Mouse (Mus musculus): Measurements from ENCODE around the gene Slc38a1. TPM values are rescaled to one million over a fixed set of nuclear protein-coding genes. Genes with fewer than 3 reads are reported as not detected.
A peak's percentile ranks its signal among the peaks of the same experiment; 100 is the strongest.

Slc38a1 gene
- polyA plus RNA-seq, 1 experiment = 141 TPM

DNA sequence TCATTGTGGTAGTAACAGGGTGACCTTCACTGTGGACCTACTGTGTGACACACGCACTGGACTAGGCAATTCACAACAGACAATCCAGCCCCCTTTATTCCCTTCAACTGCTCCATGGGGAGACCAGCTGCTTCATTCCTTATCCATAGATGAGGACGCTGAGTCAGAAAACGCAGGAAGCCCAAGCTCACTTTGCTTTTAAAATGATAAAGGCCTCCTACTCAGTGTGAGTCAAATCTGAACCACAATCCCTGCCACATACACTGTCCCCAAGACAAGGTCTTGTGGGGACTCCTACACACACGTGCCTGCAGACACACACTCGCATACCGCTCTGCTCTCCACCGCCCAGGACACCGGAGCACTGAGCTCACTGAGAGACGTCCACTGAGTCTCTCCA lies 94.3 kb downstream of the Slc38a1 start:
- Histone ChIP-seq H3K4me3 (replicated peaks; ENCODE audit: insufficient read depth, low read depth, low read length) (no peak overlapping the region), H3K27ac (ENCODE audit: insufficient read depth, low read length) (no peak overlapping the region), H3K27me3 (ENCODE audit: control insufficient read depth, insufficient read depth, low read length) (no peaks in the 10 kb centered on the region), H3K4me1 (ENCODE audit: control insufficient read depth, insufficient read depth, low read length) (no peaks in the 10 kb centered on the region)
- WGBS = 84% methylated on average over 9 of the region's 9 CpGs
- DNase-seq = no peak
- TF ChIP-seq CTCF (IDR thresholded peaks at IDR 0.05; ENCODE audit: borderline replicate concordance, insufficient read depth, low read depth, low read length) (no peak), POLR2A (IDR thresholded peaks at IDR 0.05; ENCODE audit: borderline replicate concordance, insufficient read depth, low read length) (no peak)

DNA sequence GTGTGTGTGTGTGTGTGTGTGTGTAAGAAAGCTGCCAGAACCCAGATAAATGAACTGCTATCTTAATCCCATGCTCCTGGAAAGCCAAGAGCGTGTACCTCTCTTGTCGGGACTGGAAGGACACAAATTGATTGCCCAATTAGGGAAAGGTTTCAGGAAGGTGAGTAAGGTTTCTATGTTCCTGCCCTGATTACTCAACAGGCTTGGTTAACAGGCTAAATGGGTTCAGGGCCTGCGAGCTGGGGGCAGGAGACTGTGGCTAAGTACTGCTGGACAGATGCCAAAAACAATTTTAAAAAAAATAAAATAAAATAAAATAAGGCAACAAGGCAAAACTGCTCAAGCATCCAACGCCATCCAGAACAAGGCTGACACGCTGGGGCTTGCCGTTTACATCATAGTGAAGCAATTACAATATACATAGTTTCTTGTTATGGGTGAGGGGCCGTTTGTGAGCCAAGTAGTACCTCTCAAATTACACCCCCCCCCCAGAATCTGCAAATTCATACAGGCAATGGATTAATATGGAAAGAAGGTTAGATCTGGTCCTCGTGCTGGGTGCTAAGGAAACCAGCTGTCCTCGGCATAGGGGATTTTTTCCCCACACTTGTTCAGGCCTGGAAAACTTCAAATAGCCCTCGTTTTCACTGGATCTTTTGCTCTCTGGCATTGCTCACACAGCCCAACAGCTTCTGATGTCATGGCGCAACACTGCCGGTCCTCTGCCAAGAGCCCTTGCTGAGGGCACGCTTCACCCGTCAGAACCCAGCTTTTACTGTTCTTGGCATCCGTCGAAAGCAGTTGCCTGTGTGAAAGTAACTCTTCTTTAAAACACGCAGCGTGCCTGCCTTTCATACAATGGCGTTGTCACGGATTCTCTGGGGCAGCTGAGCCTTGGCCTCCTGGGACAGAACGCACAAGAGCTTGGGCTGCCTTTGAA lies 95.2 kb downstream of the Slc38a1 start:
- Histone ChIP-seq H3K27ac (ENCODE audit: insufficient read depth, low read length) (no peak overlapping the region), H3K4me1 (ENCODE audit: control insufficient read depth, insufficient read depth, low read length) (no peaks in the 10 kb centered on the region)
- DNase-seq = peak in 1 of 2 experiments; percentile 39

DNA sequence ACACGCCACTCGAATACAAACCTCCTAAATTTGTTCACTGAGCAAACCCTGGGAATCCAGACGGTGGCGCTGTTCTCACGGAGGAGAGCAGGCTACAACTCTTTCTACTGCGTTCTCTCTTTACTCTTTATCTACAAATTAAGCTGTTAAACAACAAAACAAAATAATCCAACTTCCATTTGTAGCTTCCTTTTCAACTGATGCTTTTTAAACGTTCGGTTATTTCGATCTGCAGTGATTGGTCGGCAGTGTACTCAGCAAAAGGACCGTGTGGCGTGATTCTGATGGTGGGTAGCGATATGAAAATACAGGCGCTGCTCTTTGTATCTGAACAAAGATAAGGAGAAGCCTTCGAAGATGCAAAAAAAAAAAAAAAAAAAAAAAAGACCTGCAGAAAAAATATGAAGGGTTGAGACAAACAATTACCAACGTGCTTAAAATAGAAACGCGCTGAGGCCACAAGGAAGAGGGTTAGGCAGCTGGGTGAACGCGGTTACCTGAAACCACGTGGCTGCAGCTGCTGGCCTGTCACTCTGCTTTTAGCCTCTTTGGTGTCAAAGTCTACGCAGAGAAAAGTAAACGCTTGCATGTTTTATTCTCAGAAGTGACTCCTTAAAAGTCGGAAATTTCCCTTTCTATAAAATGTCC lies 99.4 kb downstream of the Slc38a1 start:
- H3K4me3 ChIP-seq (replicated peaks; ENCODE audit: insufficient read depth, low read depth, low read length) = peak overlapping the region; percentile 76
- H3K4me1 ChIP-seq (ENCODE audit: control insufficient read depth, insufficient read depth, low read length) = no peaks in the 10 kb centered on the region
- H3K27ac ChIP-seq (ENCODE audit: insufficient read depth, low read length) = no peak overlapping the region
- WGBS = 2% methylated on average over 24 of the region's 24 CpGs
- H3K27me3 ChIP-seq (ENCODE audit: control insufficient read depth, insufficient read depth, low read length) = no peaks in the 10 kb centered on the region; the same call in 1 of the 2 replicates
- DNase-seq = peak; percentile 42 to 48
- TF ChIP-seq CTCF (IDR thresholded peaks at IDR 0.05; ENCODE audit: borderline replicate concordance, insufficient read depth, low read depth, low read length) (peak; percentile 76), POLR2A (IDR thresholded peaks at IDR 0.05; ENCODE audit: borderline replicate concordance, insufficient read depth, low read length) (no peak)

More for the DNA sequence above, 95.2 kb downstream of the Slc38a1 start:
- 37% methylated on average over 21 of the region's 21 CpGs for WGBS
- TF ChIP-seq CTCF (IDR thresholded peaks at IDR 0.05; ENCODE audit: borderline replicate concordance, insufficient read depth, low read depth, low read length) = no peak
- TF ChIP-seq POLR2A (IDR thresholded peaks at IDR 0.05; ENCODE audit: borderline replicate concordance, insufficient read depth, low read length) = no peak
- Histone ChIP-seq H3K27me3 (ENCODE audit: control insufficient read depth, insufficient read depth, low read length) (no peaks in the 10 kb centered on the region), H3K4me3 (replicated peaks; ENCODE audit: insufficient read depth, low read depth, low read length) (no peak overlapping the region)

DNA sequence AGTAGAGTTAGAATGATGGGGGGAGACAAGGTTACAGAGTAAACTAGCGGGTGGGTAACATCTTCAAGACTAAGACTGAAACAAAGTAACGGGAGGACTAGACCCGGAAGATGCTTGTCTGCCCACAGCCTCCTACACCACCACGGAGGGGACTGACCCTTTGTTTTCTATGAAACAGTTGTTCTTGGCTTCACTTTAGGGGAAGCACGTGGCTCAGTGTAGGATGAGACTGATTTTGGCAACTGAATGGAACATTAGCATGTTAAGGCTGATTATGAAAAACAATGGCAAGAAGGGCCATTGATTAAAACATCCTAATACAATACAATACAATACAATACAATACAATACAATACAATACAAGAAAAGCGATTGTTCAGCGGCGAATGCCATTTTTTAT lies 100.6 kb downstream of the Slc38a1 start:
- Histone ChIP-seq H3K4me3 (replicated peaks; ENCODE audit: insufficient read depth, low read depth, low read length) (no peak overlapping the region), H3K4me1 (ENCODE audit: control insufficient read depth, insufficient read depth, low read length) (no peaks in the 10 kb centered on the region), H3K27ac (ENCODE audit: insufficient read depth, low read length) (no peak overlapping the region), H3K27me3 (ENCODE audit: control insufficient read depth, insufficient read depth, low read length) (no peaks in the 10 kb centered on the region; the same call in 1 of the 2 replicates)
- 63% methylated on average over 8 of the region's 8 CpGs for WGBS
- TF ChIP-seq POLR2A (IDR thresholded peaks at IDR 0.05; ENCODE audit: borderline replicate concordance, insufficient read depth, low read length) (no peak), CTCF (IDR thresholded peaks at IDR 0.05; ENCODE audit: borderline replicate concordance, insufficient read depth, low read depth, low read length) (no peak)
- peak in 1 of 2 experiments; percentile 8 for DNase-seq

DNA sequence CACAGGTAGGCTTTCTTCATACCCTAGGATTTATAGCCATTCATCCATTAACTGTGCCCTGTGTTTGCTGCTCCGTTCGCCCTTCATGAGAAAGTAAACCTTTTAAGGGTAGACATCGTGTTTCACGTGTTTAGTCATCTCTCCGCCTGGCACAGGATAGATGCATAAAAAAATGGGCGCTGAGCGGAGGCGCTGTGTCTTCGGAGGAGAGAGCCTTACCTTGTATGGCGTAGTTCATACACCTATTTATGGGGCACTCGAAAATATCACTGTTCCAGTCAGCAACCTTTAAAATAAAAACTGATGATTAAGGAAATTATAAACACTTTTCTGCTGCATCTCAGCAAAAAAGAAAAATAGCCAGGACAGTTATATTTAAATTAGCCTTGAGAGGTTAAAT lies 105.4 kb downstream of the Slc38a1 start:
- no peak overlapping the region for H3K4me3 ChIP-seq (replicated peaks; ENCODE audit: insufficient read depth, low read depth, low read length)
- WGBS = 95% methylated on average over 11 of the region's 11 CpGs
- H3K4me1 ChIP-seq (ENCODE audit: control insufficient read depth, insufficient read depth, low read length) = no peaks in the 10 kb centered on the region
- no peaks in the 10 kb centered on the region; the same call in 1 of the 2 replicates for H3K27me3 ChIP-seq (ENCODE audit: control insufficient read depth, insufficient read depth, low read length)
- H3K27ac ChIP-seq (ENCODE audit: insufficient read depth, low read length) = no peak overlapping the region
- TF ChIP-seq POLR2A (IDR thresholded peaks at IDR 0.05; ENCODE audit: borderline replicate concordance, insufficient read depth, low read length) (no peak), CTCF (IDR thresholded peaks at IDR 0.05; ENCODE audit: borderline replicate concordance, insufficient read depth, low read depth, low read length) (no peak)
- DNase-seq = no peak

DNA sequence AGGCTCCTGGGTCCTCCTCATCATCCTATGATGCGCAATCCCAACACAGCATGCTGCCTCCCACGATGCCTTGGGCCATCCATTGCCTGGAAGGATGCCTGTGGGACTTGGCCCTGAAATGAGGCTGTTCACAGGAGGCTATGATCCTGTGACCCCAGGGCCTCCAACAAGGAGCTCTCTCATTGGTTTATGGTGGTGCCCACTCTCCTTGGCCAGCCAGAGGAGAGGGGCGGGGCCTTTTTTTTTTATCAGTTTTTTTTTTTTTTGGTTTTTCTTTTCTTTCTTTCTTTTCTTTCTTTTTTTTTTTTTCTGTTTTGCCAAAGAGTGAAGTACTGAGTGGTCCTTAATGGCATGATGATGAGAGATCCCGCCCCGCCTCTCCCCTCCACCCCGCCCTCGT lies 106.3 kb downstream of the Slc38a1 start:
- WGBS = 90% methylated on average over 7 of the region's 7 CpGs
- Histone ChIP-seq H3K27ac (ENCODE audit: insufficient read depth, low read length) (no peak overlapping the region), H3K4me1 (ENCODE audit: control insufficient read depth, insufficient read depth, low read length) (no peaks in the 10 kb centered on the region), H3K27me3 (ENCODE audit: control insufficient read depth, insufficient read depth, low read length) (no peaks in the 10 kb centered on the region; the same call in 1 of the 2 replicates), H3K4me3 (replicated peaks; ENCODE audit: insufficient read depth, low read depth, low read length) (no peak overlapping the region)
- TF ChIP-seq CTCF (IDR thresholded peaks at IDR 0.05; ENCODE audit: borderline replicate concordance, insufficient read depth, low read depth, low read length) = no peak
- TF ChIP-seq POLR2A (IDR thresholded peaks at IDR 0.05; ENCODE audit: borderline replicate concordance, insufficient read depth, low read length) = no peak
- DNase-seq = no peak

DNA sequence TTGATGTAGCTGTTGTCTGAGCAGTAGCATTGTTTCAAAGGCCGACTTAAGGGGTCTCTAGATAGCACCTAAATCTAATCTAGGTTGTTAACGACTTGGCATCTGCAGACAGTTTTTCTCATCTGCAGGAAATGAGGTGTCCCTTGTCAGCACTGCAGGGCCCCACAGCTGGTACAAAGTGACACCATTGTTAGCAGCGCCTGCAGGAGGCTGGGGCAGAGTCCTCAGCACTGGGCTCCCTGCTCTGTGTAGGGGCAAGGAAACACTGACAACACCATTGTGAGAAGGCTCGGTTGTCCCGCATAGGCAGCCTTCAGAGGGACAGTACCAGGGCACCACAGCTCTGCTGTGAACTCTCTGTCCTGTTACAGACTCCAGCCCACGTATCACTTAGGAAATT lies 115.0 kb downstream of the Slc38a1 start:
- H3K4me1 ChIP-seq (ENCODE audit: control insufficient read depth, insufficient read depth, low read length) = no peaks in the 10 kb centered on the region
- DNase-seq = peak in 1 of 2 experiments; percentile 23
- TF ChIP-seq CTCF (IDR thresholded peaks at IDR 0.05; ENCODE audit: borderline replicate concordance, insufficient read depth, low read depth, low read length) = no peak
- TF ChIP-seq POLR2A (IDR thresholded peaks at IDR 0.05; ENCODE audit: borderline replicate concordance, insufficient read depth, low read length) = no peak
- 46% methylated on average over 6 of the region's 6 CpGs for WGBS
- H3K27ac ChIP-seq (ENCODE audit: insufficient read depth, low read length) = no peak overlapping the region; the same call in 1 of the 2 replicates
- no peaks in the 10 kb centered on the region for H3K27me3 ChIP-seq (ENCODE audit: control insufficient read depth, insufficient read depth, low read length)
- no peak overlapping the region for H3K4me3 ChIP-seq (replicated peaks; ENCODE audit: insufficient read depth, low read depth, low read length)

Measured in cerebellum, adult 2 months (tissue).